Mouse (Mus musculus): ENCODE results near the gene Rasd2. TPM values are rescaled to one million over a fixed set of nuclear protein-coding genes. Genes with fewer than 3 reads are reported as not detected.
A peak's percentile ranks its signal among the peaks of the same experiment; 100 is the strongest.

Rasd2 gene
- polyA plus RNA-seq, 1 experiment: 39.5 TPM

- peak; percentile 70 to 93 for DNase-seq (ENCODE audit: extremely low spot score in 1 of 2, low spot score in 1 of 2)
Measured at GRCm38 (mm10) chr8:75217969-75218368, 4.2 kb downstream of the Rasd2 start.

GRCm38 (mm10) chr8:75219877-75220738 lies 6.4 kb downstream of the Rasd2 start:
- DNase-seq (ENCODE audit: extremely low spot score in 1 of 2, low spot score in 1 of 2): peak in 1 of 2 experiments; percentile 62

GRCm38 (mm10) chr8:75222665-75223064 lies 8.9 kb downstream of the Rasd2 start:
- DNase-seq (ENCODE audit: extremely low spot score in 1 of 2, low spot score in 1 of 2): no peak

DNA sequence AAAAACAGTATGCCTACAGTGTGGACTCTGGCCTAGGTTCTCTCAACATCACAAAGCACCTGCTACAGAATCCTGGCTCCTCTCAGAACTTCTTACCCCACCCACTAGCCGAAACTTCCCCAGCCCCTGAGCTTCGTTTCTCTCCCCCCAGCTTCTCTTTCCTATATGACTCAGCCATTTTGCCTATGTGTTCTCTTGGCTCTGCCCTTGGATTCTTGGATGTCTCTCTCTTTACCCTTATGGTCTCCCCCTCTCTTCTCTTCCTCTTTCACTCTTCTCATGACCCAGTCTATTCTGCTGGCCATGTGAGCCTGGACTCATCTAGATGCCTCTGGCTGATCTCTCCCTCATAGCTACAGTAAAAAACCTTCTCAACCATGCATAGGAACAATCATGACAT lies 13.0 kb downstream of the Rasd2 start:
- DNase-seq (ENCODE audit: extremely low spot score in 1 of 2, low spot score in 1 of 2): no peak

DNA sequence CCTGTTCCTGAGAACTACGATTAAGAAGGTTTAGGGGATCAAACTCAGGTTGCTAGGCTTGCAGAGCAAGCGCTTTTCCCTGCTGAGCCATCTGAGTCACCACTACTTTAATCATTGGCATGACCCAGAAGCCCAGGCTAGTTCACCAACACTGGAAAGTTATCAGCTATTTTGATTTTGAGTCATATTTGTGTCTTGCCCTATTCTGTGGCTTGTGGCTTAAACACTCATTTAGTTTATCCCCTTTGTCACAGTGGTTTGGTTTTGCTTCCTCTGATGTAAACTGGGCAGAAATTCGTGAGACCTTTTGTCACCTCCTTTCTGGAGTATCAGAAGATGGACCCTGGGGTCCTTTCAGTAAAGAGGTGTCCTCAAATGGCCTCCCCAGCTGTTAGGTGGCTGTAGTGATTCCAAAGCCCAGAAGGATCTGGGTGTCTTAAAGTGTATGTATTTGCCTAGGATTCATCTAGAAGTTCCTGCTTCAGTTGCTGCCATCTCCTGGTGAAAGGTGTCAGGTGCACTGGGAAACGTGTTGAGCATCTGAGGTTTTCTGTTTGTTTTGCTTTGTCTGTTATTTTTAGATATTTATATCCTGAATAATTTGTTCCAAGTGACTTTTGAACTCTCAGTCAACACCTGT lies 20.3 kb downstream of the Rasd2 start:
- peak in 1 of 2 experiments; percentile 73 for DNase-seq (ENCODE audit: extremely low spot score in 1 of 2, low spot score in 1 of 2)

GRCm38 (mm10) chr8:75247331-75247730 lies 33.6 kb downstream of the Rasd2 start:
- no peak for DNase-seq (ENCODE audit: extremely low spot score in 1 of 2, low spot score in 1 of 2)

GRCm38 (mm10) chr8:75249186-75249585 lies 35.4 kb downstream of the Rasd2 start:
- DNase-seq (ENCODE audit: extremely low spot score in 1 of 2, low spot score in 1 of 2): no peak

DNA sequence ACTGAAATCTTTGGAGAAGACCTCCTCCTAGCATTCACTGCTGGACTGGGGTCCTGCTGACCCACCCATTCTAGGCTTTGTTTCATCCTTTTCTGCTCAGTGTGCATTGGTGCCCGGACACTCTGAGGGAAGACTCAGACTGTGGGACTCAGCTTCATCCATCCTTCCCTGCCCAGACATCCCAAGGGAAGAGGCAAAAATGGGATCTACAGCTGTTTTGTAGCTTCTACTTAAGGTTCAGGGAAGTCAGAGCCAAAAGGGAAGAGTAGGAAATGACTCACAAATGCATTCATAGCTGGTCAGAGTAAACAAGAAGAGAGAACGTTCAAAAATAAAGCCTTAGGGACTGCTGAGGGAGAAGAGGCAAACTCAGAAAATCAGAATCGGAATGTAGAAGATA lies 40.3 kb downstream of the Rasd2 start:
- no peak for DNase-seq (ENCODE audit: extremely low spot score in 1 of 2, low spot score in 1 of 2)

GRCm38 (mm10) chr8:75255635-75256034 lies 41.9 kb downstream of the Rasd2 start:
- no peak for DNase-seq (ENCODE audit: extremely low spot score in 1 of 2, low spot score in 1 of 2)

- peak in 1 of 2 experiments; percentile 53 for DNase-seq (ENCODE audit: extremely low spot score in 1 of 2, low spot score in 1 of 2)
Measured at GRCm38 (mm10) chr8:75272166-75272565, 58.4 kb downstream of the Rasd2 start.

Other genes starting within 250 kb of the Rasd2 start
- 33.6 and 37.0 TPM in 2 replicates for gene Hmgxb4, start 220.6 kb upstream of the Rasd2 start, polyA plus RNA-seq (2012; rRNA removed)
- gene Tom1, start 180.2 kb upstream of the Rasd2 start, polyA plus RNA-seq (2012; rRNA removed): 49.6 and 52.8 TPM in 2 replicates
- gene Hmox1, start 120.3 kb upstream of the Rasd2 start, polyA plus RNA-seq (2012; rRNA removed): 9.8 TPM in 2 replicates
- gene Mcm5, start 104.4 kb upstream of the Rasd2 start, polyA plus RNA-seq (2012; rRNA removed): 7.5 and 7.6 TPM in 2 replicates
- 0.76 and 2.4 TPM in 2 replicates for gene Gm10358, start 192.6 kb downstream of the Rasd2 start, polyA plus RNA-seq (2012; rRNA removed)
- gene Iqcm, start 234.8 kb downstream of the Rasd2 start, polyA plus RNA-seq (2012; rRNA removed): 0.04 and 0.11 TPM in 2 replicates

Data from frontal cortex, adult 2 months (tissue).